Mouse (Mus musculus): ENCODE results near the gene Pax3. TPM values are rescaled to one million over a fixed set of nuclear protein-coding genes. Genes with fewer than 3 reads are reported as not detected.

Gene Pax3
- 0.09 TPM in 1 of 2 replicates, not detected in the other for polyA plus RNA-seq (2015; fragmentation: Nextera tagmentation; extraction: Ambion mirVana)

DNA sequence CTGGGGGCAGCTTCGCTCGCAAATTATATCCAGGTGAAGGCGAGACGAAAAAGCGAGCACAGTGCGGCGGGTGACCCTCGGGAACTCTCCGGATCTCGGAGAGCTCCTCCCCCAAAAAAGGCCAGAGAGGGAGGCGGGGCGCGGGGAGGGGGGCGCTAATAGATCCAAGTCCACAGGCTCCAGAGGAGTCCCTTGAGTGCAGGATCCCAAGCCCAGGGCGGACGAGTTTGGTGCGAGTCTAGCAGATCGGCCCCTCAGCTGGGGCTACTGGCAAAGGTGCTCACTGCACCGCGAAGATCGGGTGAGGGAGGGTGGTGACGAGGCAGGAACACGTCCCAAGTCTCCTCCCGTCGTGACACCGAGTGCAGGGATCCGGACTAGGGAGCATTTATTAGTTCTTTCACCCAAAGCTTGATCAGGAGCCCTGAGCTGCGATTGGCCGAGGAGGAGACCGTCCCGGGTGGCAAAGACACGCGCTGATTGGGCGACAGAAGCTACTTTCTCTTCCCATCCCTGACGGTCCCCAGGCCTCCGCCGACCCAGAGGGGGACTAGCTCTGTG, at the start of gene Pax3:
Gene Pax3, minus strand, starts transcription at position 384 of the 561 bp plus-strand sequence.
- H3K4me3 ChIP-seq, result peak within 1 kb of the TSS; percentile 46
- no peak within 1 kb of the TSS for H3K27ac ChIP-seq (replicated peaks)
- peak within 1 kb of the TSS; percentile 68 for H3K4me2 ChIP-seq
- peaks cover 16% of the 10 kb centered on the region for H3K4me1 ChIP-seq
- no peak; the same call in 1 of the 2 replicates for ATAC-seq (ENCODE audit: extremely low read depth, insufficient number of reproducible peaks, low FRiP score, low TSS enrichment)
- H3K9me3 ChIP-seq, result no peaks in the 10 kb centered on the region
- 3% methylated on average over 37 of the region's 37 CpGs for WGBS
- no peaks in the 10 kb centered on the region for H3K36me3 ChIP-seq
- peaks cover 99% of the 10 kb centered on the region for H3K27me3 ChIP-seq (replicated peaks)
- H3K9ac ChIP-seq, result 0 out of 2 replicates have a peak within 1 kb of the TSS, but pooled peaks have one; percentile 2

GRCm38 (mm10) chr1:78234306-78234705, 37.4 kb upstream of the Pax3 start:
- Histone ChIP-seq H3K4me3 (no peak overlapping the region), H3K9me3 (no peaks in the 10 kb centered on the region), H3K36me3 (no peaks in the 10 kb centered on the region), H3K4me2 (no peak overlapping the region), H3K9ac (no peak overlapping the region), H3K27me3 (replicated peaks) (peaks cover 3% of the 10 kb centered on the region), H3K27ac (replicated peaks) (no peak overlapping the region), H3K4me1 (no peaks in the 10 kb centered on the region)
- ATAC-seq (ENCODE audit: extremely low read depth, insufficient number of reproducible peaks, low FRiP score, low TSS enrichment), result no peak
- WGBS, result 71% methylated on average over 5 of the region's 5 CpGs

- H3K9ac ChIP-seq, result no peak overlapping the region
- 68% methylated on average over 10 of the region's 10 CpGs for WGBS
- H3K4me2 ChIP-seq, result no peak overlapping the region
- H3K27me3 ChIP-seq (replicated peaks), result peaks cover 17% of the 10 kb centered on the region
- H3K27ac ChIP-seq (replicated peaks), result no peak overlapping the region
- no peak for ATAC-seq (ENCODE audit: extremely low read depth, insufficient number of reproducible peaks, low FRiP score, low TSS enrichment)
- H3K36me3 ChIP-seq, result no peaks in the 10 kb centered on the region
- no peaks in the 10 kb centered on the region for H3K9me3 ChIP-seq
- no peaks in the 10 kb centered on the region for H3K4me1 ChIP-seq
- no peak overlapping the region for H3K4me3 ChIP-seq
Measured at GRCm38 (mm10) chr1:78231901-78232546, 35.1 kb upstream of the Pax3 start.

DNA sequence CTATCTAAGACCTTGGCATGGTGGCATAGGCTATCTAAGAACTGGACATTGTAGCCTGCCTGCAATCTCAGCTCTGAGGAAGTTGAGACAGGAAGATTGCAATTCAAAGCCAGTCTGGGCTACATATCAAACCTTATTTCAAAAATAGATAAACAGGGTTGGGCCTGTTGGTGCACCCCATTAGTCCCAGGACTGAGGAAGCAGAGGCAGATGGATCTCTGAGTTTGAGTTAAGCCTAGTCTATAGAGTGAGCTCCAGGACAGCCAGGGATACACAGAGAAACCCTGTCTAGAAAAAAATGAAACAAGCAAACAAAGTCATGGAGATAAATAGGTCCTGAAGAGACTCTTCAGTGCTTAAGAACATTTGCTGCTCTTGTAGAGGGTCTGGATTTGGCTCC, 32.9 kb upstream of the Pax3 start:
- Histone ChIP-seq H3K27ac (replicated peaks) (no peak overlapping the region), H3K9me3 (no peaks in the 10 kb centered on the region), H3K36me3 (no peaks in the 10 kb centered on the region), H3K4me2 (no peak overlapping the region), H3K27me3 (replicated peaks) (peaks cover 29% of the 10 kb centered on the region), H3K9ac (no peak overlapping the region), H3K4me3 (no peak overlapping the region), H3K4me1 (no peaks in the 10 kb centered on the region)
- no peak for ATAC-seq (ENCODE audit: extremely low read depth, insufficient number of reproducible peaks, low FRiP score, low TSS enrichment)

DNA sequence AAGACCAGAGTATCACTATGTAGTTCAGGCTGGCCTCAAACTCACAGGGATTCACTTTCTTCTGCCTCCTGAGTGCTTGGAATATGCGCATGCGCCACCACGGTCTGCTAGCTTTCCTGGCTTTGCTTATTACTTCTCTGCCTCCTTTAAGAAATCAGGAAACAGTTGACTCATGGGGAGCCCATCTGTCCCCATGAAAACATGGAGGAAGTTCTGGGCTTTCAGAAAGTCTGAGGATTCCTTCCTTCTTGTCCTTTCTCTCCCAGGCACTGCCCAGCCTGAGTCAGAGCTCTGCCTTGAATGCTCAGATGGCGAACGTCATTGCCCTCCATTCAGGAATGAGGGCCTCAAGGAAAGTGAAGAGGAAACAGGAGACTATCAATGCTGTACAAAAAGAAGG, 31.8 kb upstream of the Pax3 start:
- H3K27me3 ChIP-seq (replicated peaks), result peaks cover 35% of the 10 kb centered on the region
- no peaks in the 10 kb centered on the region for H3K9me3 ChIP-seq
- no peaks in the 10 kb centered on the region for H3K4me1 ChIP-seq
- no peak overlapping the region for H3K4me2 ChIP-seq
- no peak overlapping the region for H3K4me3 ChIP-seq
- no peak overlapping the region for H3K27ac ChIP-seq (replicated peaks)
- ATAC-seq (ENCODE audit: extremely low read depth, insufficient number of reproducible peaks, low FRiP score, low TSS enrichment), result no peak
- 60% methylated on average over 5 of the region's 5 CpGs for WGBS
- no peak overlapping the region for H3K9ac ChIP-seq
- no peaks in the 10 kb centered on the region for H3K36me3 ChIP-seq

- 4% methylated on average over 19 of the region's 19 CpGs for WGBS
- no peak for ATAC-seq (ENCODE audit: extremely low read depth, insufficient number of reproducible peaks, low FRiP score, low TSS enrichment)
- Histone ChIP-seq H3K27ac (replicated peaks) (no peak overlapping the region), H3K4me1 (peaks cover 24% of the 10 kb centered on the region), H3K9me3 (no peaks in the 10 kb centered on the region), H3K9ac (peak overlapping the region; percentile 76; the same call in 1 of the 2 replicates), H3K4me3 (peak overlapping the region; percentile 67), H3K27me3 (replicated peaks) (peaks cover 87% of the 10 kb centered on the region), H3K4me2 (peak overlapping the region; percentile 96), H3K36me3 (no peaks in the 10 kb centered on the region)
Measured at GRCm38 (mm10) chr1:78218057-78218780, 21.3 kb upstream of the Pax3 start.

DNA sequence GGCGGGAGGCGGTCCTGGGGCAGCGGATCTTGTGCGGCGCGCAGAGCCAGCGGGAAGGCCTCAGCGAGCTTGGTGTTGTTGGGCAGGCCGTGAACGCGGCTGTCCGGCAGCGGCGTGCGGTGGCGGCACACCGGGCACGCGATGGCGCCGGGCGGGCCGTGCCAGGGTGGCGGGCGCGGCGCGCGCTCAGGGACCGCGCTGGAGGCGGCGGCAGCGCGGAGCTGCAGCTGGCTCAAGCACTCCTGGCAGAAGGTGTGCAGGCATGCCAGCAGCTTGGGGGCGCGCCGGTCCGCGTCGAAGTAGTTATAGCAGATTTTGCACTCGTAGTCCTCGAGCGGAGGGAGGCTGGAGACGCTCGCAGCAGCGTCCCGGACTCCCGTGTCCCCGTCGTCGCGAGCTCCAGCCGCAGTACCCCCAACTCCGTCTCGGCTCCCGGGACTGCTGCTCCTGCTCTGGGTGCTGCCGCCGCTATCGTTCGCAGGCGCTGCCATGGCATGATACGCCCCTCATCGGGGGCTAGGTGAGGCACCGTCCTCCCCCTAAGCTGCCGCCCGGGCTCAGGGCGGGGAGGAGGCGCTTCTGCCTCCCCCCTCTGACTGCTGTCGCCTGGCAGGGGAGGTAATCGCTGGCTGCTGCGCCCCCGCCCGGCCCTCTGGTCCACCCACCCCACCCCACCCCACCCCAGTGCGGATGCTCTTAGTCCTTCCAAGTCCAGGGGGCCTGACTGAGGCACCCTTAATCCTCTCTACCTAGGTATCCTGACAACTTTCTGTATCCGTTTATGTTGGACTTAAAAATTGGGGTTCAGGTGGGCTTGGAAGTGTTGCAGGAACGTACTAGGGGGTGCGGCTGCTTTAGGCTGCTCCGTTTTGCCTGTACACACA, 20.5 kb upstream of the Pax3 start:
- Histone ChIP-seq H3K27ac (replicated peaks) (no peak overlapping the region), H3K9me3 (no peaks in the 10 kb centered on the region), H3K36me3 (no peaks in the 10 kb centered on the region), H3K4me2 (peak overlapping the region; percentile 96), H3K4me1 (peaks cover 24% of the 10 kb centered on the region), H3K27me3 (replicated peaks) (peaks cover 95% of the 10 kb centered on the region), H3K4me3 (peak overlapping the region; percentile 67), H3K9ac (peak overlapping the region; percentile 76)
- no peak for ATAC-seq (ENCODE audit: extremely low read depth, insufficient number of reproducible peaks, low FRiP score, low TSS enrichment)
- 2% methylated on average over 79 of the region's 79 CpGs for WGBS

DNA sequence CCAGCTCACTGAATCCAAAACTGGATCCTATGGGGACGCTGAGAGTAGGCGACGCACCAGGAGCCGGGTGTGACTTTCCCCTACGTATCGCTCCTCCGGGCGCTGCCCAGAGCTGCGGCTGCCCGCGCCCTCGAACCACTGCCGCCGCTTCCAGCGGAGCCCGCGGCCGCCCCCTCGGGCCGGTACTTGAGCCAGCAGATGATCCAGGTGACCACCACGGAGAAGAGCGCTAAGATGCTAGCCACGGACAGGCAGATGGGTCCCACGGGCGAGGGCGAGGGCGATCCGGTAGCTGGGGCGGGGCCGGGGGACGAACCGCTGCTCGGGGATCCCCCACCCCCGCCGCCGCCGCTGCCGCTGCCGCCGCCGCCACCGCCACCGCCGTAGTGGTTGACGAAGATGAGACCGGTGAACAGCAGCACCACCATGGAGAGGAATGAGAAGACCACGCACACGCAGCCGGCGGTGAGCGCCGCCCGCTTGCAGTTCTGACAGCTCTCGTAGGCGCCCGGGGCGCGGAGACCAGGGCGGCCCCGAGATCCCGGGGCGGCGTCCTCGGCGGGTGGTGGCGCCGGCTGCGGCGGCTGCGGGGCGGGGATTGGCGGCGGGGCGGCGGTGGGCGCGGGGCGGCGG, 19.7 kb upstream of the Pax3 start:
- H3K27ac ChIP-seq (replicated peaks), result no peak overlapping the region
- peak overlapping the region; percentile 76 for H3K9ac ChIP-seq
- under 1% methylated on average over 52 of the region's 79 CpGs for WGBS
- ATAC-seq (ENCODE audit: extremely low read depth, insufficient number of reproducible peaks, low FRiP score, low TSS enrichment), result no peak
- peak overlapping the region; percentile 96 for H3K4me2 ChIP-seq
- H3K9me3 ChIP-seq, result no peaks in the 10 kb centered on the region
- H3K27me3 ChIP-seq (replicated peaks), result peaks cover 100% of the 10 kb centered on the region
- H3K36me3 ChIP-seq, result no peaks in the 10 kb centered on the region
- peak overlapping the region; percentile 67 for H3K4me3 ChIP-seq
- peaks cover 24% of the 10 kb centered on the region for H3K4me1 ChIP-seq

DNA sequence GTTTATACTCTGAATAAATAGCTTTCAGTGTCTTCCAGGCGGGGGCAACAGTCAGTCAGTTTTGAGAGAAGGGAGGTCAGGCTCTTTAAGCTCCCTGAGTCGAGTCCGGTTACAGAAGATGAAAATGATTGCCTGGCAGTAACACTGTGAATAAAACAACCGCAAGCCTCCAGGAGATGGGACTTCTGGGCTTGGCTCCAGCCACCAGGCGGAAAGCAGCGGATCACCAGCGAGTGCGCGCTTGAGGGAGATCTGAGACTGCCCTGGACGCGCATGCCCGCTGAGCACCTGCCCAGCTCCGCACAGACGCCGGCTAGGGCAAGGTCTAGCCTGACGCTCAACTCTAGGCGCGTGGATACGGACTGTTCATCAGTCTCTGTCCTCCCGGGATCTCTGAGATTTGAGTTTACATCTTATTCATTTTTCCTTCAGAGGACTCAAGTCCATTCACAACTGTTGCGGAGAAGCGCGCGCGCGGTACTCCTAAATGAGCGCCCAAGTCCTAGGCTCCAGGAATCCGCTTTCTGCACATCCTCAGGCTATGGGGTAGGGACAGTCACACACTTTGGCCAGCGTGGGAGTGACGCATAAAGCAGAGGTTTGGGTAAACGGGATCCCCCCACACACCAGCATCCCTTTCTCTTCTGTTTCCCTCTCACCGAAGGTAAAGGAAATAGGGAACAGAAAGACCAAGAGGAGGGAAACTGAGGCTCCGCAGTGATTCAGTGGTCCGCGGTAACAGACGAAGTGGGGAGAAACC, 19.0 kb upstream of the Pax3 start:
- ATAC-seq (ENCODE audit: extremely low read depth, insufficient number of reproducible peaks, low FRiP score, low TSS enrichment), result no peak
- peak overlapping the region; percentile 96 for H3K4me2 ChIP-seq
- peaks cover 100% of the 10 kb centered on the region for H3K27me3 ChIP-seq (replicated peaks)
- H3K4me1 ChIP-seq, result peaks cover 24% of the 10 kb centered on the region
- WGBS, result under 1% methylated on average over 36 of the region's 36 CpGs
- no peaks in the 10 kb centered on the region for H3K36me3 ChIP-seq
- H3K27ac ChIP-seq (replicated peaks), result no peak overlapping the region
- H3K9me3 ChIP-seq, result no peaks in the 10 kb centered on the region
- H3K9ac ChIP-seq, result no peak overlapping the region
- H3K4me3 ChIP-seq, result peak overlapping the region; percentile 67

DNA sequence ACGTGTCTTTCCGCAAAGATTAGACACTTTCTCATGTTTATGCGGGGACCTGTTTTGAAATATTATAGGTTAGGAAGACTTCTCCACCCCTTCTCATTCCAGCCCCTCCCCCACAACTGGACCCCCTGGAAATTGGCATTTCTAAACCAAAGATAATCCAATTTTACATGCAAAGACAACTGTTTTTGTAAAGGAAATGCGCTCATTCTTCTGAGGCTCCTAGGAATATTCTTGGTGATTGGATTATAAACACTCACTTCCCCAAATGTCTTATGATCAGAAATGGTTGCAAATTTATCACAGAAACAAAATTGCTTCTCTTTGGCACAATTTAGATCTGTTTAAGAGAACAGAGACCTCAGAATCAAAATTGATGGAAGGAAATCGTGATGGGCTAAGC, 14.1 kb upstream of the Pax3 start:
- ATAC-seq (ENCODE audit: extremely low read depth, insufficient number of reproducible peaks, low FRiP score, low TSS enrichment), result no peak
- Histone ChIP-seq H3K27me3 (replicated peaks) (peaks cover 100% of the 10 kb centered on the region), H3K36me3 (no peaks in the 10 kb centered on the region), H3K4me3 (no peak overlapping the region), H3K27ac (replicated peaks) (no peak overlapping the region), H3K4me2 (no peak overlapping the region), H3K9me3 (no peaks in the 10 kb centered on the region), H3K9ac (no peak overlapping the region), H3K4me1 (peaks cover 5% of the 10 kb centered on the region)
- 4% methylated on average over 5 of the region's 5 CpGs for WGBS

All from heart, embryonic 13.5 days (tissue).